Mouse (Mus musculus) limb, embryonic 10.5 days (tissue): ENCODE results near the gene Usp33. TPM values are rescaled to one million over a fixed set of nuclear protein-coding genes. Genes with fewer than 3 reads are reported as not detected.
"Not testable (repeated sequence)": the region's sequence is repeated elsewhere in the genome, so short reads cannot be mapped to it uniquely, and the experiment has no call there.

Experiments used
- DNase-seq: peaks from one replicate; pipeline ENCODE4 v3.0.0-alpha.2; 2017; ENCODE audit warnings: low spot score
- H3K27ac ChIP-seq: fragments of 300-500 bp; sonication (generic); 2 replicates; pipeline ENCODE4 v1.5.1; 2016; ENCODE audit warnings: mild to moderate bottlenecking
- H3K27me3 ChIP-seq: fragments of 300-500 bp; sonication (generic); 2 replicates; pipeline ENCODE4 v1.6.1; 2016; ENCODE audit warnings: low read depth, mild to moderate bottlenecking; ENCODE audit not compliant: poor library complexity, severe bottlenecking
- H3K36me3 ChIP-seq: fragments of 300-500 bp; sonication (generic); 2 replicates; pipeline ENCODE4 v1.6.1; 2016; ENCODE audit warnings: mild to moderate bottlenecking, moderate library complexity
- H3K4me1 ChIP-seq: fragments of 300-500 bp; sonication (generic); 2 replicates; pipeline ENCODE4 v1.6.1; 2016
- H3K4me3 ChIP-seq: fragments of 300-500 bp; sonication (generic); 2 replicates; pipeline ENCODE4 v1.5.1; 2016; ENCODE audit warnings: mild to moderate bottlenecking, moderate library complexity
- H3K9me3 ChIP-seq: fragments of 300-500 bp; sonication (generic); replicated peaks from 2 replicates; pipeline ENCODE4 v1.6.1; 2016; ENCODE audit warnings: mild to moderate bottlenecking
- WGBS: fragments of 180-500 bp; shearing (Covaris S2); methylation state at CpG from one replicate; pipeline ENCODE4 v1.1.7; 2016; 5-methylcytosine and 5-hydroxymethylcytosine counted together
- polyA plus RNA-seq: library from polyadenylated mRNA; unstranded; fragments of >200 nt; fragmentation: Nextera tagmentation; extraction: Ambion mirVana; gene quantifications from 2 replicates; pipeline ENCODE4 v1.2.1, GENCODE M21; 2016

Gene Usp33
- polyA plus RNA-seq, result 46.4 and 52.0 TPM in 2 replicates

GRCm38 (mm10) chr3:152345732-152346632 is at the start of gene Usp33:
Gene Usp33, plus strand, starts transcription at chr3:152346478.
- Histone ChIP-seq H3K4me1 (peaks cover 20% of the 10 kb centered on the region), H3K4me3 (peak within 1 kb of the TSS; percentile 81), H3K9me3 (no peaks in the 10 kb centered on the region), H3K27ac (peak within 1 kb of the TSS; percentile 92), H3K36me3 (peaks cover 8% of the 10 kb centered on the region; the same call in 1 of the 2 replicates), H3K27me3 (no peaks in the 10 kb centered on the region)
- 6% methylated on average over 44 of the region's 44 CpGs for WGBS
- peak; percentile 95 for DNase-seq

GRCm38 (mm10) chr3:152300376-152301337 is 45.6 kb upstream of the Usp33 start:
- no peak for DNase-seq
- peaks cover 47% of the 10 kb centered on the region for H3K36me3 ChIP-seq
- H3K4me3 ChIP-seq, result no peak overlapping the region
- no peak overlapping the region for H3K27ac ChIP-seq
- H3K27me3 ChIP-seq, result no peaks in the 10 kb centered on the region
- H3K9me3 ChIP-seq, result no peaks in the 10 kb centered on the region
- 83% methylated on average over 14 of the region's 14 CpGs for WGBS
- peaks cover 4% of the 10 kb centered on the region; the same call in 1 of the 2 replicates for H3K4me1 ChIP-seq

- 77% methylated on average over 9 of the region's 9 CpGs for WGBS
- no peak for DNase-seq
- Histone ChIP-seq H3K27ac (no peak overlapping the region; the same call in 1 of the 2 replicates), H3K4me3 (no peak overlapping the region), H3K4me1 (peaks cover 4% of the 10 kb centered on the region; the same call in 1 of the 2 replicates), H3K9me3 (no peaks in the 10 kb centered on the region), H3K27me3 (no peaks in the 10 kb centered on the region), H3K36me3 (peaks cover 37% of the 10 kb centered on the region)
Observed at GRCm38 (mm10) chr3:152302991-152303390, 43.3 kb upstream of the Usp33 start.

GRCm38 (mm10) chr3:152304093-152304815 is 42.0 kb upstream of the Usp33 start:
- H3K36me3 ChIP-seq, result peaks cover 39% of the 10 kb centered on the region
- no peak overlapping the region for H3K4me3 ChIP-seq
- no peaks in the 10 kb centered on the region for H3K9me3 ChIP-seq
- 34% methylated on average over 6 of the region's 6 CpGs for WGBS
- H3K27ac ChIP-seq, result no peak overlapping the region
- peaks cover 6% of the 10 kb centered on the region; the same call in 1 of the 2 replicates for H3K4me1 ChIP-seq
- no peak for DNase-seq
- H3K27me3 ChIP-seq, result no peaks in the 10 kb centered on the region

GRCm38 (mm10) chr3:152305080-152305479 is 41.2 kb upstream of the Usp33 start:
- Histone ChIP-seq H3K9me3 (no peaks in the 10 kb centered on the region), H3K4me1 (peaks cover 7% of the 10 kb centered on the region; the same call in 1 of the 2 replicates), H3K4me3 (no peak overlapping the region), H3K36me3 (peaks cover 45% of the 10 kb centered on the region), H3K27me3 (no peaks in the 10 kb centered on the region), H3K27ac (no peak overlapping the region)
- no peak for DNase-seq
- 81% methylated on average over 8 of the region's 8 CpGs for WGBS

GRCm38 (mm10) chr3:152305971-152306370 is 40.3 kb upstream of the Usp33 start:
- Histone ChIP-seq H3K36me3 (peaks cover 44% of the 10 kb centered on the region), H3K4me1 (peaks cover 7% of the 10 kb centered on the region; the same call in 1 of the 2 replicates)

GRCm38 (mm10) chr3:152308485-152309249 is 37.6 kb upstream of the Usp33 start:
- Histone ChIP-seq H3K27me3 (no peaks in the 10 kb centered on the region), H3K27ac (no peak overlapping the region), H3K9me3 (no peaks in the 10 kb centered on the region), H3K36me3 (peaks cover 39% of the 10 kb centered on the region), H3K4me3 (no peak overlapping the region), H3K4me1 (peaks cover 7% of the 10 kb centered on the region; the same call in 1 of the 2 replicates)
- no peak for DNase-seq
- 42% methylated on average over 10 of the region's 10 CpGs for WGBS

More at GRCm38 (mm10) chr3:152305971-152306370, 40.3 kb upstream of the Usp33 start:
- Histone ChIP-seq H3K9me3 (no peaks in the 10 kb centered on the region), H3K4me3 (no peak overlapping the region), H3K27ac (no peak overlapping the region), H3K27me3 (no peaks in the 10 kb centered on the region)
- WGBS, result 90% methylated on average over 4 of the region's 4 CpGs
- DNase-seq, result no peak

- WGBS, result 91% methylated on average over 9 of the region's 9 CpGs
- Histone ChIP-seq H3K4me1 (peaks cover 7% of the 10 kb centered on the region; the same call in 1 of the 2 replicates), H3K36me3 (peaks cover 39% of the 10 kb centered on the region), H3K27ac (no peak overlapping the region), H3K27me3 (no peaks in the 10 kb centered on the region), H3K9me3 (no peaks in the 10 kb centered on the region), H3K4me3 (no peak overlapping the region)
- no peak for DNase-seq
Observed at GRCm38 (mm10) chr3:152309250-152309645, 37.0 kb upstream of the Usp33 start.

GRCm38 (mm10) chr3:152314666-152315065 is 31.6 kb upstream of the Usp33 start:
- H3K36me3 ChIP-seq, result peaks cover 29% of the 10 kb centered on the region
- WGBS, result 75% methylated on average over 14 of the region's 14 CpGs
- H3K4me3 ChIP-seq, H3K9me3 ChIP-seq, H3K27ac ChIP-seq, H3K4me1 ChIP-seq, H3K27me3 ChIP-seq, DNase-seq: not testable (repeated sequence)

GRCm38 (mm10) chr3:152315613-152316012 is 30.7 kb upstream of the Usp33 start:
- 13% methylated on average over 7 of the region's 7 CpGs for WGBS

GRCm38 (mm10) chr3:152316447-152317173 is 29.7 kb upstream of the Usp33 start:
- H3K9me3 ChIP-seq, H3K4me1 ChIP-seq, DNase-seq, H3K27me3 ChIP-seq, H3K4me3 ChIP-seq, H3K27ac ChIP-seq: not testable (repeated sequence)
- 89% methylated on average over 9 of the region's 9 CpGs for WGBS
- H3K36me3 ChIP-seq, result peaks cover 35% of the 10 kb centered on the region

More at GRCm38 (mm10) chr3:152315613-152316012, 30.7 kb upstream of the Usp33 start:
- no peak overlapping the region for H3K27ac ChIP-seq
- H3K4me3 ChIP-seq, result no peak overlapping the region
- no peaks in the 10 kb centered on the region for H3K27me3 ChIP-seq
- no peaks in the 10 kb centered on the region for H3K9me3 ChIP-seq
- peak; percentile 81 for DNase-seq
- peaks cover 28% of the 10 kb centered on the region for H3K36me3 ChIP-seq
- no peaks in the 10 kb centered on the region for H3K4me1 ChIP-seq
